Mouse (Mus musculus) hindbrain, embryonic 11.5 days (tissue): ENCODE results near the gene Pmvk. TPM values are rescaled to one million over a fixed set of nuclear protein-coding genes. Genes with fewer than 3 reads are reported as not detected.
"Not testable (repeated sequence)": the region's sequence is repeated elsewhere in the genome, so short reads cannot be mapped to it uniquely, and the experiment has no call there.

Experiments used
- ATAC-seq: fragments of 200-750 bp; cut with Nextera tagmentation; 2 replicates; pipeline ENCODE4 v1.8.0; 2017; ENCODE audit warnings: mild to moderate bottlenecking, moderate TSS enrichment, moderate library complexity; ENCODE audit not compliant: low FRiP score
- DNase-seq: peaks from one replicate; pipeline ENCODE4 v3.0.0-alpha.2; 2015; ENCODE audit warnings: low spot score
- H3K27ac ChIP-seq: fragments of 300-500 bp; sonication (generic); 2 replicates; pipeline ENCODE4 v1.5.1; 2014; ENCODE audit warnings: mild to moderate bottlenecking, low read depth, low read length
- H3K27me3 ChIP-seq: fragments of 300-500 bp; sonication (generic); 2 replicates; pipeline ENCODE4 v1.6.1; 2014; ENCODE audit warnings: mild to moderate bottlenecking, low read length, moderate library complexity, mixed read lengths; ENCODE audit not compliant: control insufficient read depth, insufficient read depth
- H3K36me3 ChIP-seq: fragments of 300-500 bp; sonication (generic); 2 replicates; pipeline ENCODE4 v1.6.1; 2014; ENCODE audit warnings: mild to moderate bottlenecking, low read length, moderate library complexity, mixed read lengths; ENCODE audit not compliant: control insufficient read depth, insufficient read depth
- H3K4me1 ChIP-seq: fragments of 300-500 bp; sonication (generic); replicated peaks from 2 replicates; pipeline ENCODE4 v1.6.1; 2014; ENCODE audit warnings: low read length, mixed read lengths; ENCODE audit not compliant: control insufficient read depth, insufficient read depth
- H3K4me2 ChIP-seq: fragments of 300-500 bp; sonication (generic); replicated peaks from 2 replicates; pipeline ENCODE4 v1.6.1; 2014; ENCODE audit warnings: mild to moderate bottlenecking, low read depth, low read length
- H3K4me3 ChIP-seq: fragments of 300-500 bp; sonication (generic); 2 replicates; pipeline ENCODE4 v1.5.1; 2014; ENCODE audit warnings: low read depth, low read length
- H3K9ac ChIP-seq: fragments of 300-500 bp; sonication (generic); 2 replicates; pipeline ENCODE4 v1.6.1; 2014; ENCODE audit warnings: low read depth, low read length
- H3K9me3 ChIP-seq: fragments of 300-500 bp; sonication (generic); 2 replicates; pipeline ENCODE4 v1.6.1; 2016; ENCODE audit warnings: low read length; ENCODE audit not compliant: control insufficient read depth
- WGBS: fragments of 180-500 bp; shearing (Covaris S2); extraction: QIAGEN DNeasy Blood & Tissue Kit; methylation state at CpG from one replicate; pipeline ENCODE4 v1.1.7; 2014; 5-methylcytosine and 5-hydroxymethylcytosine counted together
- polyA plus RNA-seq: library from polyadenylated mRNA; unstranded; fragments of >200 nt; fragmentation: Nextera tagmentation; extraction: Ambion mirVana; gene quantifications from 2 replicates; pipeline ENCODE4 v1.2.1, GENCODE M21; 2014

Pmvk gene
- polyA plus RNA-seq, 1 experiment from 2014 or later = 79.6 TPM

DNA sequence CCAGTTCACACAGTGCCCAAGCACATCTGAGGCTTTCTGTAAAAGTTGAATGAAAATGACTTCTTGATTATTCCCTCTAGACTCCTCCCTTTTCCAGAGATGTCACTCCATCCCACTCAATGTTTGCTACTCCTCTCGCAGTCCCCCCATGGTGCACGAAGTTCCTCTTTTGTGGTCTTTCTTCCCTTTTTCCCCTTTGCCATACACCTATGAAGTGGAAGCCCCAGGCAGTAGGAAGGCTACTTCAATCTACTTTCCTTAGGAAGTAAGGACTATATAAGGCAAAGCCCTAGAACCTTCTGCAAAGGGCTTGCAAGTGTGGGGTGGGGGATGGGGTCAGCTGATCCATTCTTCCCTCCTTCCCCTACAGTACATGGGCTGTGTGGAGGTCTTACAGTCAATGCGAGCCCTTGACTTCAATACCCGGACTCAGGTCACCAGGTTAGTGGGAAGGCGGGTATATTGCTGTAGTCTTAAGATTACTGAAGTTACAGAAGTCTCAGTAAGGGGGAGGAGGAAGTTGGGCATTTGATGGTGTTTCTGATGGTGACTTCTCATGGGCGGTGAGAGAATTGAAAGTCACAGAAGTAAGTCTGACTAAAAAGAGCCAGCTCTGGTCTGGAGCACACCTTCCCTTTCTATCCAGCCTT lies 31.7 kb upstream of the Pmvk start:
- DNase-seq = no peak
- H3K27me3 ChIP-seq = no peaks in the 10 kb centered on the region
- H3K9me3 ChIP-seq = no peaks in the 10 kb centered on the region
- no peak overlapping the region for H3K27ac ChIP-seq
- WGBS = 67% methylated on average over 6 of the region's 6 CpGs
- no peaks in the 10 kb centered on the region for H3K36me3 ChIP-seq
- H3K4me3 ChIP-seq = peak overlapping the region; percentile 41
- H3K4me1 ChIP-seq = peaks cover 9% of the 10 kb centered on the region; the same call in 1 of the 2 replicates
- ATAC-seq = no peak
- no peak overlapping the region for H3K9ac ChIP-seq
- H3K4me2 ChIP-seq = peak overlapping the region; percentile 56

GRCm38 (mm10) chr3:89424416-89425140 lies 29.8 kb upstream of the Pmvk start:
- Histone ChIP-seq H3K9me3 (no peaks in the 10 kb centered on the region), H3K36me3 (peaks cover 2% of the 10 kb centered on the region; the same call in 1 of the 2 replicates), H3K27ac (no peak overlapping the region), H3K4me2 (no peak overlapping the region), H3K4me3 (no peak overlapping the region), H3K4me1 (peaks cover 7% of the 10 kb centered on the region; the same call in 1 of the 2 replicates), H3K27me3 (no peaks in the 10 kb centered on the region), H3K9ac (no peak overlapping the region)
- WGBS = 90% methylated on average over 5 of the region's 5 CpGs
- ATAC-seq (no peak), DNase-seq (no peak)

DNA sequence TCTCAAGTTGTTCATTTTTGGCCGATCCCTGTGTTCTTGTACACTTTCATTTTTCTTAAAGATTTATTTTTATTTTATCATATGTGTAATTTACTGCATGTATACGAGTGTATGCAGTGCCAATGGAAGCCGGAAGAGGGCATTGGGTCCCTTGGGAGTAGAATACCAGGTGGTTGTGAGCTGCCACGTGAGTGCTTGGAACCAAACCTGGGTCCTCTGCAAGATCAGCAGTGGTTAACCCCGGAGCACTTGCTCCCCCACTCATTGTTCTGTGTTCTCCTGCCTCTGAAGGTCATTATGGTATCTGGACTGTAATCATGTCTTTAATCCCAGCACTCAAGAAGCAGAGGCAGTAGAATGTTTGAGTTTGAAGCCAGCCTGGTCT lies 29.2 kb upstream of the Pmvk start:
- peaks cover 2% of the 10 kb centered on the region; the same call in 1 of the 2 replicates for H3K36me3 ChIP-seq

GRCm38 (mm10) chr3:89425876-89426275 lies 28.5 kb upstream of the Pmvk start:
- 83% methylated on average over 4 of the region's 4 CpGs for WGBS
- peaks cover 2% of the 10 kb centered on the region; the same call in 1 of the 2 replicates for H3K36me3 ChIP-seq
- H3K9ac ChIP-seq = no peak overlapping the region
- no peak for ATAC-seq
- H3K27me3 ChIP-seq = no peaks in the 10 kb centered on the region
- H3K4me1 ChIP-seq = peaks cover 4% of the 10 kb centered on the region; the same call in 1 of the 2 replicates
- no peak overlapping the region for H3K4me2 ChIP-seq
- H3K4me3 ChIP-seq = no peak overlapping the region
- DNase-seq = no peak
- no peak overlapping the region for H3K27ac ChIP-seq
- no peaks in the 10 kb centered on the region for H3K9me3 ChIP-seq

More for the DNA sequence above, 29.2 kb upstream of the Pmvk start:
- DNase-seq (no peak), ATAC-seq (no peak)
- Histone ChIP-seq H3K4me3 (no peak overlapping the region), H3K27me3 (no peaks in the 10 kb centered on the region), H3K4me2 (no peak overlapping the region), H3K4me1 (peaks cover 4% of the 10 kb centered on the region; the same call in 1 of the 2 replicates), H3K9me3 (no peaks in the 10 kb centered on the region), H3K27ac (no peak overlapping the region), H3K9ac (no peak overlapping the region)
- 86% methylated on average over 5 of the region's 5 CpGs for WGBS

GRCm38 (mm10) chr3:89429021-89429420 lies 25.3 kb upstream of the Pmvk start:
- not testable (repeated sequence) for H3K27me3 ChIP-seq, H3K4me2 ChIP-seq, ATAC-seq, H3K9me3 ChIP-seq, H3K4me3 ChIP-seq, H3K36me3 ChIP-seq, H3K27ac ChIP-seq, DNase-seq, H3K4me1 ChIP-seq, H3K9ac ChIP-seq
- 95% methylated on average over 6 of the region's 7 CpGs for WGBS

DNA sequence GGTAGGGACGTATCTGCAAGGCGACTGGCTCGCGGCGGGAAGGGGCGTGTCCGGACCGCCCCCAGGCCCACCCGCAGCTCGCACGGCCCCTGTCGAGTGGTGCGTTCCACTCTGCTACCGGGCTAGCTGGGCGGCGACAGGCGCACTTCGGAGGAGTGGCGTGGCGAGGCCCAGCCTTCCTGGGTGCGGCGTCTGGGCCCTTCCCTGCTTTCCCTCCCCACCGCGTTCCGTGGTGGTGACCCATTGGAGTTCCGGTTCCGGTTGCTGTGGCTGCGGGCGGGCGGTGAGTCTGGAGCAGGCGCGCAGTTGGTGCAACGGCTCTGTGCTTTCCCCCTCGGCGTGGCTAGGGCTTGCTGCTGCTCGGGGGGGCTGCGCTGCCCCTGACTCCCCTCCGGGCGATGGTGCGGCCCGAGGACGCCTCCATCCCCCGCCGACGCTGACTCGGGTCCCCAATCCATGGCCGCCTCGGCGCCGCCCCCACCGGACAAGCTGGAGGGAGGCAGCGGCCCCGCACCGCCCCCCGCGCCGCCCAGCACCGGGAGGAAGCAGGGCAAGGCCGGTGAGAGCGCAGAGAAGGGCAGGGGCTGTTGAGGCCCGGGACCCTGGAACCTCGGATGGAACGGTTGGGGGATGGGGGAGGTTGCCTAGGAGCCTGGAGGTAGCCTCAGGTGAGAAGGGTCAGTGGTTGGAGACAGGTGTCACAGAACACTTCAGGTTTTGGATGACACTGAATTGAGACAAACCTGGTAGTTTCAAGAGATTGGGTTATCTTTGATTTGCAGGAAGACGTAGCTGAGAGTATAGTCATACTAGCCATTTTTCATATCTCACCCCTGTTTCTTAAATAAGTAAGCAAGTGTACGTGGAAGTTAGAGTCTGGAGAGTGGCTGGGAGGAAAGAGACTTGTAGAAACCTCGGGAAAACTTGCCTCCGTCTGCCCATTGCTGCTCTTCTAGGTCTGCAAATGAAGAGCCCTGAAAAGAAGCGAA lies 23.9 kb upstream of the Pmvk start, which contains the start of gene Pygo2:
TSS of gene Pygo2 (plus strand) at position 44 of the 989 bp plus-strand sequence.
- Histone ChIP-seq H3K4me3 (peak within 1 kb of the TSS; percentile 90), H3K4me2 (peak within 1 kb of the TSS; percentile 63), H3K9ac (peak within 1 kb of the TSS; percentile 83), H3K4me1 (peaks cover 3% of the 10 kb centered on the region), H3K27ac (peak within 1 kb of the TSS; percentile 89), H3K27me3 (no peaks in the 10 kb centered on the region), H3K9me3 (no peaks in the 10 kb centered on the region), H3K36me3 (peaks cover 10% of the 10 kb centered on the region; the same call in 1 of the 2 replicates)
- ATAC-seq = peak; percentile 98
- peak; percentile 93 for DNase-seq
- WGBS = 2% methylated on average over 68 of the region's 68 CpGs

- no peak overlapping the region for H3K4me2 ChIP-seq
- no peak overlapping the region for H3K27ac ChIP-seq
- no peak overlapping the region for H3K4me3 ChIP-seq
- H3K27me3 ChIP-seq = no peaks in the 10 kb centered on the region
- H3K9me3 ChIP-seq = no peaks in the 10 kb centered on the region
- peaks cover 9% of the 10 kb centered on the region for H3K4me1 ChIP-seq
- 97% methylated on average over 8 of the region's 8 CpGs for WGBS
- no peak for DNase-seq
- no peak for ATAC-seq
- peaks cover 10% of the 10 kb centered on the region; the same call in 1 of the 2 replicates for H3K36me3 ChIP-seq
- H3K9ac ChIP-seq = no peak overlapping the region
Observed at GRCm38 (mm10) chr3:89432606-89433005, 21.7 kb upstream of the Pmvk start.

- Histone ChIP-seq H3K36me3 (peaks cover 7% of the 10 kb centered on the region; the same call in 1 of the 2 replicates), H3K27ac (no peak overlapping the region), H3K27me3 (no peaks in the 10 kb centered on the region), H3K9me3 (no peaks in the 10 kb centered on the region), H3K9ac (no peak overlapping the region), H3K4me3 (no peak overlapping the region), H3K4me2 (no peak overlapping the region), H3K4me1 (peaks cover 9% of the 10 kb centered on the region)
- ATAC-seq (no peak), DNase-seq (no peak)
- 84% methylated on average over 11 of the region's 11 CpGs for WGBS
Observed at GRCm38 (mm10) chr3:89434532-89434931, 19.8 kb upstream of the Pmvk start.
